Mouse (Mus musculus): ENCODE data around the gene Mia2. TPM values are rescaled to one million over a fixed set of nuclear protein-coding genes. Genes with fewer than 3 reads are reported as not detected.

Gene Mia2
- polyA plus RNA-seq, 1 experiment, result 61.7 TPM

GRCm38 (mm10) chr12:59149691-59150090 lies 54.1 kb downstream of the Mia2 start:
- DNase-seq (ENCODE audit: extremely low spot score in 1 of 2, low spot score in 1 of 2), result no peak

GRCm38 (mm10) chr12:59161091-59161490 lies 65.5 kb downstream of the Mia2 start:
- no peak for DNase-seq (ENCODE audit: extremely low spot score in 1 of 2, low spot score in 1 of 2)

- no peak for DNase-seq (ENCODE audit: extremely low spot score in 1 of 2, low spot score in 1 of 2)
Measured at GRCm38 (mm10) chr12:59162797-59163196, 67.2 kb downstream of the Mia2 start.

GRCm38 (mm10) chr12:59164522-59164921 lies 68.9 kb downstream of the Mia2 start:
- no peak for DNase-seq (ENCODE audit: extremely low spot score in 1 of 2, low spot score in 1 of 2)

DNA sequence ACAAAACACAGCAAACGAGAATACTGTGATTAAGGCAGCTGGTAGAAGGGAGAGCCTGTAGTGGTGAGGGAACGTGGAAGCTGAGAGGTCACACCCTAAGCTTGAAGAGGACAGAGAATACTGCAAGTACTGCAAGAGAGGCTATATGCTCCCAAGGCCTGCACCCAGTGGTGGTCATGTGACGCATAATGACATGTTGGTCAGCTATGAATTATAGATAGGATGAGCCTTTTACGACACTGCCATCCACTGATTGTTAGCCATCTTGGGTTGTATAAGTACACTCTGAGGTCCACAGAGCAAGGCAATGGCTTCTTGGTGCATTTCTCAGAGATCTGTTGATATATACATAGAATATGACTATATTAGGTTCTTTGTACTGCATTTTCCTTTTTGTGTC lies 71.0 kb downstream of the Mia2 start:
- no peak for DNase-seq (ENCODE audit: extremely low spot score in 1 of 2, low spot score in 1 of 2)

DNA sequence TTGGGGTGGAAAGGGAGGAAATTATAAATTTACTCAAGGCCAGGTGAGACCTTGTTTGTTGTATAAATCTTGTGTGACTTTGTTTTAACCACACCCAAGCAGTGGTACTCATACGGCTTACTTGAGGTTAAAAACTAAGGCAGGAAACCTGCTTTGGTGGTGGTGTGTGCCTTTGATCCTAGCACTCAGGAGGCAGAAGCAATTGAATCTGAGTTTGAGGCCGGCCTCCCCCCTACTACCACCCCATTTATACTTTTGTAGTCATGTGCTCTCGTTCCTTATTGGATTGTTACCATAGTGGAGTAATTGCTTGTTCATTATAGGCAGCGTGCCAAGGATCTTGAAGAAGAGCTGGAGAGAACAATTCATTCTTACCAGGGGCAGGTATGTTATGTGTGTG lies 74.3 kb downstream of the Mia2 start:
- no peak for DNase-seq (ENCODE audit: extremely low spot score in 1 of 2, low spot score in 1 of 2)

GRCm38 (mm10) chr12:59177814-59178213 lies 82.2 kb downstream of the Mia2 start:
- DNase-seq (ENCODE audit: extremely low spot score in 1 of 2, low spot score in 1 of 2), result peak; percentile 44 to 47

GRCm38 (mm10) chr12:59188086-59188682 lies 92.6 kb downstream of the Mia2 start:
- DNase-seq (ENCODE audit: extremely low spot score in 1 of 2, low spot score in 1 of 2), result peak in 1 of 2 experiments; percentile 17

GRCm38 (mm10) chr12:59193637-59194036 lies 98.0 kb downstream of the Mia2 start:
- no peak for DNase-seq (ENCODE audit: extremely low spot score in 1 of 2, low spot score in 1 of 2)

- no peak for DNase-seq (ENCODE audit: extremely low spot score in 1 of 2, low spot score in 1 of 2)
Measured at GRCm38 (mm10) chr12:59194341-59195003, 98.9 kb downstream of the Mia2 start.

GRCm38 (mm10) chr12:59195065-59195464 lies 99.5 kb downstream of the Mia2 start:
- DNase-seq (ENCODE audit: extremely low spot score in 1 of 2, low spot score in 1 of 2), result no peak

DNA sequence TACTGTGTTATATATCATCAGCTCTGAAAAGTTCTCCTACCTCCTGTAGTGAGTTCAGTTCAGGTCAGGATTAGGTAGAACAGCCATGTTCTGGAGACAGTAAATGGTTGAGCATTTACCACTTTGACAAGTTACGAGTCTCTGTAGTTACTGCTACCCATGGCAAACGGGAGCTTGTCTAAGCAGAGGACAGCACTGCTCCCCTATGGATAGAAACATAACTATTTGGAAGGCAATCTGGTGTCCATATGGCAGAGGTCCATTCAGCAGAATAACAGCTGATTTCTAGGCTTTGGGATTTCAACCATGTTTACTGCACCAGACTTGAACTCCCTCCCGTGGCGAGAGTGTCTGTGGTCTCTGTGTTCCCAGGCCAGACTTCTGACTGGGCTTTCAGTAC lies 100.3 kb downstream of the Mia2 start:
- no peak for DNase-seq (ENCODE audit: extremely low spot score in 1 of 2, low spot score in 1 of 2)

DNA sequence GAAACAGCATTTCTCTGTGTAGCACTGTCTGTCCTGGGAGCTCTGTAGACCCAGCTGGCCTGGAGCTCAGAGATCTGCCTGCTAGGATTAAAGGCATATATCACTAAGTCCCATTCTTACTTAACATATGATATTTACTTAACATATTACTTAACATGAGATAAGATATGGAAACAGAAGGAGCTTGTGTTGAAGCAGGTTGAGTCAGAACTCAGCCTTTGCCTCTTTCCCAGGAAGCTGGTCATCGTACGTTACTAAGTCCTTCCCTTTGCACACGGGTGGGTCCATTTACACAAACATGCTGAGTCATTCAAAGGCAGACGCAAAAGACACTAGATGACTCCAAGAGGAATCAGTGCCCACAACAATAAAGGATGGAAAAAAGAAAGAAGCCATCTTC lies 103.2 kb downstream of the Mia2 start:
- no peak for DNase-seq (ENCODE audit: extremely low spot score in 1 of 2, low spot score in 1 of 2)

DNA sequence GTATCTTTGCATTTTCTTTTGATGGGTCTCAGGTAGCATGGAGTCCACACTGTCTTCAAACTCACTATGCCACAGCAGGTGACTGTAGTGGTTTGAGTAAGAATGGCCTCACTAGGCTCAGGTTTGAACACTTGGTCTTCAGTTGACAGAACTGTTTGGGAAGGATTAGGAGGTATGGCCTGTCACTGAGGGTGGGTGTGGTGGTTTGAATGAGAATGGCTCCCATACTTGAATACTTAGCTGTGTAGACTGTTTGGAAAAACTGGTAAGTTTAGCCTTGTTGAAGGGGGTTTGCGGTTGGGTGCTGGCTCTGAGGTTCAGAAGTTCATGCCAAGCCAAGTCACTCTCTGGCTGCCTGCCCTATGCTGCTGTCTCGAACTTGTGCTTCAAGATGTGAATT lies 103.8 kb downstream of the Mia2 start:
- no peak for DNase-seq (ENCODE audit: extremely low spot score in 1 of 2, low spot score in 1 of 2)

DNA sequence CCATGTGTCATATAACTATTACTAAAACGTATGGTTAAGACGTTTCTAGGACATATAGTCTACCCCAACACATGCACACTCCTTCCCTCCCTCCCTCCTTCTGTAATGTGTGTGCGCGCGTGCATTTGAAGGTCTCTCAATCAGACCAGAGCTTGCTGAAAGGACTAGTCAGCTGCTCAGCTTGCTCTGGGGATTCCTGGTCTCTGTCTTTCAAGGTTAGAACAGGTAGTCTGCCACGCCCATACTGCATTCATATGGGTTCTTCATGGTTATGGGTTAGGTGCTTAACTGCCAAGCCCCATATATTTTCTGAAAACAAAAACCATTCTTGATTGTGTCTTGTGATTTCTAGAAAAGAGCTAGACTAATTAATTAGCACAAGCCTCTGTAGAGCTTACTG lies 110.0 kb downstream of the Mia2 start:
- DNase-seq (ENCODE audit: extremely low spot score in 1 of 2, low spot score in 1 of 2), result no peak

DNA sequence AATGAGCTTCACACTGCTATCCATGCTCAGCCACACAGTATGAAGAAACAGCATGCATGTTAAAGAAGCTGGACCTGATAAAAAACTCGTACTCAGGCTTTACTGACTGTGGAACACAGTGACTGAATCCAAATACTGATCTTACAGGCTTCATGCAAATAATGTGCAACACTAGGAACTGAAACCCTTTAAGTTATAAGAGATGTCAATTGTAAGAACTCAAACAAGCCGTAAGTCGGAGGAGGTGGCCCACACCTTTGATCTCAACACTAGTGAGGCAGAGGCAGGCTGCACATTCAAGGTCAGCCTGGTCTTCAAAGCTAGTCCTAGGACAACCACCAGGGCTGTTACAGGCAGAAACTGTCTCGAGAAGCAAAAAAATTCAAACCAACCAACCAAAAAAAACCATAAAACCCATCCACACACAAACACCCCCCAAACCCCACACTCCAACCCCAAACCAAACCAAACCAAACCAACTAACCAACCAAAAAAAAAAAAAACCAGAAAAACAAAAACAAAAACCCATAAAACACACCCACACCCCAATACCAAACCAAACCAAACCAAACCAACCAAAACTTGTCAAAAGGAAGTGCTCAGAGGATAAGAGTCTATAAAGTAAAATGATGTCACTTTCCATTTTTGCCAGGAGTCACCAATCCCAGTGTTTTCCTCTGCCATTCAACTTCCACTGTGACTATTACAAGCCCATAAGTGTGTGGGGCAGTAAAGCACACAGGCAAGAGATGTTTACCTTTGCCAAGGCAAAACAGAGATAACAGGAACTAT lies 110.8 kb downstream of the Mia2 start:
- no peak for DNase-seq (ENCODE audit: extremely low spot score in 1 of 2, low spot score in 1 of 2)

DNA sequence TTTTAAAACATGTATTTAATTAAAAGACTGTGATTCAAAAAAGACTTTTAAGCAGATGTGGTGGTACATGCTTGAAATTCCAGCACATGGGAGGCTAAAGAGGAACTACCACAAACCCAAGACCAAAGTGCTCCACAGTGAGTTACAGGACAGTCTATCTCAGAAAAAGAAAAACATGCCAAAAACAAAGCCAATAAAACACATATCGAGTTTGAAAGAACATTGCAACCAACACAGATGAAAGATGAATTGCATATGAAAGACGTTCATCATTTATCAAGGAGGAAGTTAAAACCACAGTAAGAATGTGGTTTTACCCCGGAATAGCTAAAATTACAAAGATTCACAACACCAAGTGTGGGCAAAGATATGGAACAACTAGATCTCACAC lies 111.4 kb downstream of the Mia2 start:
- no peak for DNase-seq (ENCODE audit: extremely low spot score in 1 of 2, low spot score in 1 of 2)

DNA sequence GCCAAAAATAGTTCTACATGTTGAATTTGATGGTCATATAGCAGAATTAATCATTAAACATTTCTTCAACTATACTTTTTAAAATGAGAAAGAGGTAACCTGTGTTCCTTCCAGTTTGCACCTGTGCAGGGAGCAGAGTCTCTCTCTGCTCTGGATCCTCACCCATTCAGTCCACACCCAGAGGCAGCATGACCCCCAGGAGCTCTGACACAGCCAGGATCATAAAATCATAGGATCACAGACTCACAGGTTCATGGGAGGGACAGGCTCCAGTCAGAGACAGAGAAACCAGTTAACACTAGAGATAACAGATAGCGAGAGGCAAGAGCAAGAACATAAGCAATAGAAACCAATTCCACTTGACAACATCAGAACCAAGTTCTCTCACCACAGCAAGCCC lies 112.2 kb downstream of the Mia2 start:
- DNase-seq (ENCODE audit: extremely low spot score in 1 of 2, low spot score in 1 of 2), result no peak

- DNase-seq (ENCODE audit: extremely low spot score in 1 of 2, low spot score in 1 of 2), result no peak
Measured at GRCm38 (mm10) chr12:59216176-59216575, 120.6 kb downstream of the Mia2 start.

- DNase-seq (ENCODE audit: extremely low spot score in 1 of 2, low spot score in 1 of 2), result no peak
Measured at GRCm38 (mm10) chr12:59216676-59217266, 121.2 kb downstream of the Mia2 start.

GRCm38 (mm10) chr12:59217331-59217730 lies 121.7 kb downstream of the Mia2 start:
- no peak for DNase-seq (ENCODE audit: extremely low spot score in 1 of 2, low spot score in 1 of 2)

All from frontal cortex, adult 2 months (tissue).